Mouse (Mus musculus): ENCODE measurements around the gene Pnlip. TPM values are rescaled to one million over a fixed set of nuclear protein-coding genes. Genes with fewer than 3 reads are reported as not detected.

The Pnlip gene
- polyA plus RNA-seq, 1 experiment = not detected

DNA sequence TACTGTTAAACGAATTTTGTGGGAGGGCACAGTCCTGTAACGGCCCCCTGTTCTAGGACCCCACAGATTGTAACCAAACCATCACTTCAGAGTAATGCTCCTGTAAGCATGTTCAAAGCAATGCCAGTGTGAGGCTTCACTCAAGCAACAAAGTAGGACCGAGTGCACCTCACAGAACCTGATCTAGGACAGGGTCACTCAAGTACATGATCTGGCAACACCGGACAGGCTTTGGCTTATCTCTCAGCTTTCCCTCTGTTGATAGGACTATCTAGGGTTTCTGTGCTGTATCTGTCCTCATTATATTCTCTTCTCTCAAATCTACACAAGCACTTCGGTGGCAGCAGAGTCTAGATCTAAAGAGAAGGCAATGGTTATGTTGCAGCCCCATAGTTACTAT lies 74.3 kb downstream of the Pnlip start:
- no peak overlapping the region for H3K4me3 ChIP-seq (ENCODE audit: insufficient read depth, poor library complexity, severe bottlenecking)
- H3K79me3 ChIP-seq (ENCODE audit: low read depth) = no peaks in the 10 kb centered on the region
- H3K27me3 ChIP-seq (ENCODE audit: control insufficient read depth, insufficient read depth, insufficient read length) = peaks cover 3% of the 10 kb centered on the region
- no peaks in the 10 kb centered on the region for H3K36me3 ChIP-seq (ENCODE audit: control insufficient read depth, insufficient read depth)
- no peak overlapping the region for H3ac ChIP-seq (ENCODE audit: control insufficient read depth, insufficient read length, low read depth)
- TF ChIP-seq MYOG (IDR thresholded peaks at IDR 0.05; ENCODE audit: control insufficient read depth, extremely low read depth, insufficient read length) (no peak), MAX (IDR thresholded peaks at IDR 0.05) (no peak), FOSL1 (IDR thresholded peaks at IDR 0.05; ENCODE audit: insufficient read depth, low read length, poor library complexity, severe bottlenecking) (no peak), CEBPB (IDR thresholded peaks at IDR 0.05; ENCODE audit: low read depth) (no peak), CTCF (IDR thresholded peaks at IDR 0.05; ENCODE audit: control insufficient read depth, insufficient read depth, insufficient read length) (no peak), USF1 (IDR thresholded peaks at IDR 0.05; ENCODE audit: low read depth) (no peak), MYOD1 (IDR thresholded peaks at IDR 0.05; ENCODE audit: control insufficient read depth, insufficient read length, low read depth) (no peak)
- H3K79me2 ChIP-seq (ENCODE audit: control insufficient read depth, insufficient read depth) = no peaks in the 10 kb centered on the region

- Histone ChIP-seq H3K79me3 (ENCODE audit: low read depth) (no peaks in the 10 kb centered on the region), H3K79me2 (ENCODE audit: control insufficient read depth, insufficient read depth) (no peaks in the 10 kb centered on the region), H3K36me3 (ENCODE audit: control insufficient read depth, insufficient read depth) (no peaks in the 10 kb centered on the region), H3K4me3 (ENCODE audit: insufficient read depth, poor library complexity, severe bottlenecking) (no peak overlapping the region), H3ac (ENCODE audit: control insufficient read depth, insufficient read length, low read depth) (no peak overlapping the region), H3K27me3 (ENCODE audit: control insufficient read depth, insufficient read depth, insufficient read length) (peaks cover 3% of the 10 kb centered on the region)
- no peak for TF ChIP-seq CEBPB (IDR thresholded peaks at IDR 0.05; ENCODE audit: low read depth)
- no peak for TF ChIP-seq USF1 (IDR thresholded peaks at IDR 0.05; ENCODE audit: low read depth)
- TF ChIP-seq MYOG (IDR thresholded peaks at IDR 0.05; ENCODE audit: control insufficient read depth, extremely low read depth, insufficient read length) = no peak
- TF ChIP-seq MYOD1 (IDR thresholded peaks at IDR 0.05; ENCODE audit: control insufficient read depth, insufficient read length, low read depth) = no peak
- TF ChIP-seq FOSL1 (IDR thresholded peaks at IDR 0.05; ENCODE audit: insufficient read depth, low read length, poor library complexity, severe bottlenecking) = no peak
- no peak for TF ChIP-seq CTCF (IDR thresholded peaks at IDR 0.05; ENCODE audit: control insufficient read depth, insufficient read depth, insufficient read length)
- no peak for TF ChIP-seq MAX (IDR thresholded peaks at IDR 0.05)
Observed at GRCm38 (mm10) chr19:58727756-58728155, 75.5 kb downstream of the Pnlip start.

GRCm38 (mm10) chr19:58728445-58729031 lies 76.2 kb downstream of the Pnlip start, which contains the start of gene Pnliprp1:
Gene Pnliprp1 (plus strand): TSS chr19:58728887.
- Histone ChIP-seq H3K79me2 (ENCODE audit: control insufficient read depth, insufficient read depth) (no peaks in the 10 kb centered on the region), H3ac (ENCODE audit: control insufficient read depth, insufficient read length, low read depth) (no peak within 1 kb of the TSS), H3K36me3 (ENCODE audit: control insufficient read depth, insufficient read depth) (no peaks in the 10 kb centered on the region), H3K27me3 (ENCODE audit: control insufficient read depth, insufficient read depth, insufficient read length) (peaks cover 3% of the 10 kb centered on the region), H3K79me3 (ENCODE audit: low read depth) (no peaks in the 10 kb centered on the region), H3K4me3 (ENCODE audit: insufficient read depth, poor library complexity, severe bottlenecking) (no peak within 1 kb of the TSS)
- no peak for TF ChIP-seq CTCF (IDR thresholded peaks at IDR 0.05; ENCODE audit: control insufficient read depth, insufficient read depth, insufficient read length)
- TF ChIP-seq USF1 (IDR thresholded peaks at IDR 0.05; ENCODE audit: low read depth) = no peak
- no peak for TF ChIP-seq MYOD1 (IDR thresholded peaks at IDR 0.05; ENCODE audit: control insufficient read depth, insufficient read length, low read depth)
- TF ChIP-seq MYOG (IDR thresholded peaks at IDR 0.05; ENCODE audit: control insufficient read depth, extremely low read depth, insufficient read length) = no peak
- TF ChIP-seq MAX (IDR thresholded peaks at IDR 0.05) = no peak
- TF ChIP-seq FOSL1 (IDR thresholded peaks at IDR 0.05; ENCODE audit: insufficient read depth, low read length, poor library complexity, severe bottlenecking) = no peak
- no peak for TF ChIP-seq CEBPB (IDR thresholded peaks at IDR 0.05; ENCODE audit: low read depth)

Other genes with a start within 250 kb of the Pnlip start
- gene Gfra1, start 196.6 kb upstream of the Pnlip start, polyA plus RNA-seq (2012; fragmentation: generic; extraction: Trizol) = 16.8 TPM
- not detected for gene Ccdc172, start 140.5 kb upstream of the Pnlip start, polyA plus RNA-seq (2012; fragmentation: generic; extraction: Trizol)
- not detected for gene Pnliprp1, start 76.4 kb downstream of the Pnlip start, polyA plus RNA-seq (2012; fragmentation: generic; extraction: Trizol)
- gene Pnliprp2, start 107.2 kb downstream of the Pnlip start, polyA plus RNA-seq (2012; fragmentation: generic; extraction: Trizol) = not detected
- not detected for gene 1700019N19Rik, start 142.0 kb downstream of the Pnlip start, polyA plus RNA-seq (2012; fragmentation: generic; extraction: Trizol)